Mouse (Mus musculus) midbrain, postnatal 0 days (tissue): ENCODE measurements around the gene Uqcc2. TPM values are rescaled to one million over a fixed set of nuclear protein-coding genes. Genes with fewer than 3 reads are reported as not detected.

Source experiments
- ATAC-seq: fragments of 200-750 bp; cut with Nextera tagmentation; 2 replicates; pipeline ENCODE4 v1.8.0; 2017; ENCODE audit warnings: moderate number of reproducible peaks, mild to moderate bottlenecking, moderate TSS enrichment, moderate library complexity; ENCODE audit not compliant: low FRiP score
- DNase-seq: peaks from one replicate; pipeline ENCODE4 v3.0.0-alpha.2; 2015; ENCODE audit warnings: low spot score
- H3K27ac ChIP-seq: fragments of 300-500 bp; sonication (generic); 2 replicates; pipeline ENCODE4 v1.5.1; 2014; ENCODE audit warnings: low read depth, mild to moderate bottlenecking, low read length, mixed read lengths
- H3K27me3 ChIP-seq: fragments of 300-500 bp; sonication (generic); 2 replicates; pipeline ENCODE4 v1.6.1; 2014; ENCODE audit warnings: low read length, control low read depth, mixed read lengths; ENCODE audit not compliant: insufficient read depth
- H3K36me3 ChIP-seq: fragments of 300-500 bp; sonication (generic); 2 replicates; pipeline ENCODE4 v1.6.1; 2014; ENCODE audit warnings: low read length, control low read depth, mixed read lengths; ENCODE audit not compliant: insufficient read depth
- H3K4me1 ChIP-seq: fragments of 300-500 bp; sonication (generic); 2 replicates; pipeline ENCODE4 v1.6.1; 2014; ENCODE audit warnings: mild to moderate bottlenecking, control low read depth, antibody characterized with exemption, low read length, mixed read lengths; ENCODE audit not compliant: insufficient read depth
- H3K4me2 ChIP-seq: fragments of 300-500 bp; sonication (generic); 2 replicates; pipeline ENCODE4 v1.6.1; 2014; ENCODE audit warnings: low read depth, mild to moderate bottlenecking, low read length, mixed read lengths; ENCODE audit not compliant: poor library complexity, severe bottlenecking
- H3K4me3 ChIP-seq: fragments of 300-500 bp; sonication (generic); 2 replicates; pipeline ENCODE4 v1.5.1; 2014; ENCODE audit warnings: low read depth, mild to moderate bottlenecking, low read length, moderate library complexity
- H3K9ac ChIP-seq: fragments of 300-500 bp; sonication (generic); replicated peaks from 2 replicates; pipeline ENCODE4 v1.6.1; 2014; ENCODE audit warnings: mild to moderate bottlenecking, low read length, moderate library complexity, mixed read lengths; ENCODE audit not compliant: poor library complexity, severe bottlenecking
- H3K9me3 ChIP-seq: fragments of 300-500 bp; sonication (generic); 2 replicates; pipeline ENCODE4 v1.6.1; 2016; ENCODE audit warnings: low read length, control low read depth
- CTCF ChIP-seq: IDR thresholded peaks from 2 replicates; pipeline ENCODE4 v1.5.1; 2016; ENCODE audit warnings: antibody characterized with exemption, mild to moderate bottlenecking
- WGBS: fragments of 180-500 bp; shearing (Covaris S2); extraction: QIAGEN DNeasy Blood & Tissue Kit; methylation state at CpG from one replicate; pipeline ENCODE4 v1.1.7; 2014; 5-methylcytosine and 5-hydroxymethylcytosine counted together
- polyA plus RNA-seq: library from polyadenylated mRNA; unstranded; fragments of >200 nt; fragmentation: Nextera tagmentation; extraction: Ambion mirVana; gene quantifications from 2 replicates; pipeline ENCODE4 v1.2.1, GENCODE M21; 2015
- total RNA-seq: library from RNA; depleted of rRNA; stranded (reverse); fragments of >200 nt; gene quantifications from 2 replicates; pipeline ENCODE4 v1.2.3, GENCODE M21; 2014

Uqcc2 gene
- total and polyA plus RNA-seq, 2 experiments from 2014 or later: 213 to 453 TPM

- no peak for ATAC-seq
- Histone ChIP-seq H3K4me1 (no peaks in the 10 kb centered on the region), H3K4me3 (no peak overlapping the region), H3K27ac (no peak overlapping the region), H3K9me3 (no peaks in the 10 kb centered on the region), H3K36me3 (no peaks in the 10 kb centered on the region), H3K4me2 (no peak overlapping the region), H3K27me3 (no peaks in the 10 kb centered on the region), H3K9ac (no peak overlapping the region)
- 77% methylated on average over 11 of the region's 11 CpGs for WGBS
- no peak for TF ChIP-seq CTCF
- no peak for DNase-seq
These were observed 36.4 kb upstream of the Uqcc2 start for GRCm38 (mm10) chr17:27169952-27170695.

GRCm38 (mm10) chr17:27168569-27168968, 34.9 kb upstream of the Uqcc2 start:
- no peak for TF ChIP-seq CTCF
- Histone ChIP-seq H3K27me3 (no peaks in the 10 kb centered on the region), H3K4me2 (no peak overlapping the region), H3K27ac (no peak overlapping the region), H3K9me3 (no peaks in the 10 kb centered on the region), H3K4me1 (no peaks in the 10 kb centered on the region), H3K9ac (no peak overlapping the region), H3K36me3 (no peaks in the 10 kb centered on the region), H3K4me3 (no peak overlapping the region)
- ATAC-seq: no peak
- no peak for DNase-seq
- 97% methylated on average over 4 of the region's 4 CpGs for WGBS

GRCm38 (mm10) chr17:27167545-27167944, 33.8 kb upstream of the Uqcc2 start, which contains the start of gene Ip6k3:
TSS of gene Ip6k3 (minus strand) at chr17:27167795.
- DNase-seq (no peak), ATAC-seq (no peak)
- Histone ChIP-seq H3K4me2 (no peak within 1 kb of the TSS), H3K9me3 (no peaks in the 10 kb centered on the region), H3K4me3 (no peak within 1 kb of the TSS), H3K27me3 (no peaks in the 10 kb centered on the region), H3K4me1 (no peaks in the 10 kb centered on the region), H3K36me3 (no peaks in the 10 kb centered on the region), H3K9ac (no peak within 1 kb of the TSS), H3K27ac (no peak within 1 kb of the TSS)
- TF ChIP-seq CTCF: no peak
- WGBS: 64% methylated on average over 4 of the region's 4 CpGs

- no peak for TF ChIP-seq CTCF
- WGBS: 83% methylated on average over 6 of the region's 6 CpGs
- DNase-seq: no peak
- Histone ChIP-seq H3K4me1 (no peaks in the 10 kb centered on the region), H3K9ac (no peak overlapping the region), H3K36me3 (no peaks in the 10 kb centered on the region), H3K27ac (no peak overlapping the region), H3K27me3 (no peaks in the 10 kb centered on the region), H3K4me2 (no peak overlapping the region), H3K9me3 (no peaks in the 10 kb centered on the region), H3K4me3 (no peak overlapping the region)
- ATAC-seq: no peak
These were observed 33.2 kb upstream of the Uqcc2 start for GRCm38 (mm10) chr17:27166901-27167300.

- H3K27ac ChIP-seq: no peak overlapping the region
- WGBS: 65% methylated on average over 8 of the region's 8 CpGs
- 0 out of 2 replicates have a peak, but pooled peaks have one; percentile 38 for ATAC-seq
These were observed 31.5 kb upstream of the Uqcc2 start for GRCm38 (mm10) chr17:27165054-27165773.

GRCm38 (mm10) chr17:27160905-27161304, 27.2 kb upstream of the Uqcc2 start:
- no peak overlapping the region for H3K4me2 ChIP-seq
- ATAC-seq: no peak
- no peaks in the 10 kb centered on the region for H3K27me3 ChIP-seq
- WGBS: 80% methylated on average over 4 of the region's 4 CpGs
- H3K36me3 ChIP-seq: no peaks in the 10 kb centered on the region
- no peak overlapping the region for H3K4me3 ChIP-seq
- TF ChIP-seq CTCF: no peak
- no peak overlapping the region for H3K9ac ChIP-seq
- H3K27ac ChIP-seq: no peak overlapping the region
- DNase-seq: no peak
- H3K9me3 ChIP-seq: no peaks in the 10 kb centered on the region
- H3K4me1 ChIP-seq: no peaks in the 10 kb centered on the region

More at GRCm38 (mm10) chr17:27165054-27165773, 31.5 kb upstream of the Uqcc2 start:
- Histone ChIP-seq H3K9me3 (no peaks in the 10 kb centered on the region), H3K4me2 (no peak overlapping the region), H3K9ac (no peak overlapping the region), H3K27me3 (no peaks in the 10 kb centered on the region), H3K4me1 (no peaks in the 10 kb centered on the region), H3K4me3 (no peak overlapping the region), H3K36me3 (no peaks in the 10 kb centered on the region)
- peak; percentile 89 for TF ChIP-seq CTCF
- DNase-seq: peak; percentile 76
